Mouse (Mus musculus) thymus, adult 2 months (tissue): ENCODE measurements around the gene Osgin1. TPM values are rescaled to one million over a fixed set of nuclear protein-coding genes. Genes with fewer than 3 reads are reported as not detected.

Experiments
- DNase-seq: peaks from one replicate; pipeline ENCODE4 v3.0.0; 2021
- H3K27ac ChIP-seq: fragments of 200-500 bp; 2 replicates; pipeline ENCODE4 v1.5.1; 2012; ENCODE audit warnings: low read length, control low read depth; ENCODE audit not compliant: control insufficient read depth, insufficient read depth
- H3K27me3 ChIP-seq: fragments of 200-500 bp; 2 replicates; pipeline ENCODE4 v1.6.1; 2012; ENCODE audit warnings: mild to moderate bottlenecking, low read length, moderate library complexity, mixed read lengths; ENCODE audit not compliant: control insufficient read depth, insufficient read depth
- H3K36me3 ChIP-seq: fragments of 200-500 bp; 2 replicates; pipeline ENCODE4 v1.6.1; 2012; ENCODE audit warnings: mild to moderate bottlenecking, low read length, moderate library complexity; ENCODE audit not compliant: control insufficient read depth, insufficient read depth
- H3K4me1 ChIP-seq: fragments of 200-500 bp; replicated peaks from 2 replicates; pipeline ENCODE4 v1.6.1; 2012; ENCODE audit warnings: low read length; ENCODE audit not compliant: control insufficient read depth, insufficient read depth
- H3K4me3 ChIP-seq: fragments of 200-500 bp; 2 replicates; pipeline ENCODE4 v1.5.1; 2012; ENCODE audit warnings: mild to moderate bottlenecking, low read length, control low read depth, moderate library complexity; ENCODE audit not compliant: control insufficient read depth, insufficient read depth
- CTCF ChIP-seq: fragments of 200-500 bp; IDR thresholded peaks from 2 replicates; pipeline ENCODE4 v1.5.1; 2012; ENCODE audit warnings: mild to moderate bottlenecking, control low read depth, low read length, moderate library complexity, borderline replicate concordance; ENCODE audit not compliant: control insufficient read depth, poor library complexity, insufficient read depth; ENCODE audit errors: extremely low read depth
- POLR2A ChIP-seq: fragments of 200-500 bp; IDR thresholded peaks from 2 replicates; pipeline ENCODE4 v1.6.1; 2012; ENCODE audit warnings: mild to moderate bottlenecking, low read length, control low read depth, moderate library complexity; ENCODE audit not compliant: control insufficient read depth, poor library complexity, insufficient read depth; ENCODE audit errors: extremely low read depth
- WGBS: fragments of 180-500 bp; shearing (Covaris S2); methylation state at CpG from one replicate; pipeline ENCODE4 v1.1.7; 2018; 5-methylcytosine and 5-hydroxymethylcytosine counted together
- polyA plus RNA-seq: library from polyadenylated mRNA; depleted of rRNA; stranded (reverse); fragments of >200 nt; gene quantifications from 2 replicates; pipeline ENCODE4 v1.2.3, GENCODE M21; 2012

Osgin1 gene
- polyA plus RNA-seq, 1 experiment: 7.8 TPM

GRCm38 (mm10) chr8:119404648-119405047 is 29.3 kb upstream of the Osgin1 start:
- no peak overlapping the region for H3K27ac ChIP-seq
- no peaks in the 10 kb centered on the region for H3K27me3 ChIP-seq
- TF ChIP-seq CTCF (no peak), POLR2A (no peak)
- H3K36me3 ChIP-seq: no peaks in the 10 kb centered on the region
- no peaks in the 10 kb centered on the region for H3K4me1 ChIP-seq
- no peak overlapping the region for H3K4me3 ChIP-seq
- no peak for DNase-seq
- WGBS: 95% methylated on average over 5 of the region's 5 CpGs

- Histone ChIP-seq H3K27ac (no peak overlapping the region), H3K4me1 (peaks cover 4% of the 10 kb centered on the region), H3K4me3 (no peak overlapping the region), H3K36me3 (no peaks in the 10 kb centered on the region), H3K27me3 (no peaks in the 10 kb centered on the region)
- TF ChIP-seq POLR2A (no peak), CTCF (no peak)
- WGBS: 98% methylated on average over 8 of the region's 8 CpGs
- DNase-seq: no peak
Observed at GRCm38 (mm10) chr8:119408311-119408710, 25.6 kb upstream of the Osgin1 start.

GRCm38 (mm10) chr8:119412037-119412734 is 21.7 kb upstream of the Osgin1 start:
- Histone ChIP-seq H3K27me3 (no peaks in the 10 kb centered on the region), H3K36me3 (no peaks in the 10 kb centered on the region), H3K4me3 (no peak overlapping the region), H3K27ac (no peak overlapping the region), H3K4me1 (peaks cover 20% of the 10 kb centered on the region)
- TF ChIP-seq CTCF (no peak), POLR2A (no peak)
- 61% methylated on average over 10 of the region's 10 CpGs for WGBS
- no peak for DNase-seq

GRCm38 (mm10) chr8:119412735-119413498 is 21.0 kb upstream of the Osgin1 start:
- Histone ChIP-seq H3K27me3 (no peaks in the 10 kb centered on the region), H3K36me3 (no peaks in the 10 kb centered on the region), H3K27ac (no peak overlapping the region), H3K4me3 (no peak overlapping the region), H3K4me1 (peaks cover 23% of the 10 kb centered on the region)
- peak; percentile 82 for DNase-seq
- WGBS: 23% methylated on average over 18 of the region's 18 CpGs
- TF ChIP-seq POLR2A: no peak
- peak; percentile 97 for TF ChIP-seq CTCF

GRCm38 (mm10) chr8:119413605-119414004 is 20.3 kb upstream of the Osgin1 start:
- WGBS: 98% methylated on average over 10 of the region's 10 CpGs
- Histone ChIP-seq H3K4me3 (no peak overlapping the region), H3K27me3 (no peaks in the 10 kb centered on the region), H3K4me1 (peaks cover 23% of the 10 kb centered on the region), H3K36me3 (no peaks in the 10 kb centered on the region), H3K27ac (no peak overlapping the region)
- DNase-seq: no peak
- no peak for TF ChIP-seq POLR2A

GRCm38 (mm10) chr8:119420318-119420717 is 13.6 kb upstream of the Osgin1 start:
- Histone ChIP-seq H3K4me3 (no peak overlapping the region), H3K36me3 (no peaks in the 10 kb centered on the region), H3K27ac (no peak overlapping the region), H3K27me3 (no peaks in the 10 kb centered on the region), H3K4me1 (peaks cover 73% of the 10 kb centered on the region)
- TF ChIP-seq CTCF (no peak), POLR2A (no peak)
- no peak for DNase-seq
- 77% methylated on average over 7 of the region's 7 CpGs for WGBS

GRCm38 (mm10) chr8:119421603-119422122 is 12.3 kb upstream of the Osgin1 start:
- 44% methylated on average over 9 of the region's 9 CpGs for WGBS
- Histone ChIP-seq H3K27me3 (no peaks in the 10 kb centered on the region), H3K36me3 (no peaks in the 10 kb centered on the region), H3K4me3 (no peak overlapping the region), H3K27ac (no peak overlapping the region), H3K4me1 (peaks cover 75% of the 10 kb centered on the region)
- no peak for TF ChIP-seq POLR2A
- no peak for TF ChIP-seq CTCF
- no peak for DNase-seq
